ENCODE assay signal across 12 mouse cellular contexts in genomic region chr13:41219056-41219455, GRCm38 (mm10). TPM values are rescaled to one million over a fixed set of nuclear protein-coding genes. Genes with fewer than 3 reads are reported as not detected.
DNase-seq lines count a peak whose midpoint lies in the region; ATAC-seq lines count a peak whose summit lies in the region.
"Had no signal": no experiment of that assay in that cellular context is flagged by ENCODE, and none has a peak within 500 bp of the region (broad histone marks: within the 10 kb centered on the region; RNA-seq: fewer than 3 reads in every experiment).

No protein-coding gene starts in this region.

- peak overlapping the region; percentile 62 for H3K4me2 ChIP-seq in hindbrain, embryonic 16.5 days (ENCODE audit: low read length)
- H3K4me2 ChIP-seq in midbrain, embryonic 12.5 days (replicated peaks): peak overlapping the region; percentile 50

- no peaks in the 10 kb centered on the region for H3K27me3 ChIP-seq in forebrain, embryonic 10.5 days (ENCODE audit: poor library complexity, severe bottlenecking)
- no peaks in the 10 kb centered on the region for H3K27me3 ChIP-seq in hindbrain, embryonic 16.5 days (replicated peaks; ENCODE audit: control insufficient read depth, insufficient read depth, low read length)
- no peaks in the 10 kb centered on the region for H3K27me3 ChIP-seq in midbrain, embryonic 12.5 days

- no peaks in the 10 kb centered on the region for H3K36me3 ChIP-seq in forebrain, embryonic 10.5 days (replicated peaks)
- no peaks in the 10 kb centered on the region for H3K36me3 ChIP-seq in hindbrain, embryonic 16.5 days (ENCODE audit: control insufficient read depth, insufficient read depth, low read length)
- H3K36me3 ChIP-seq in midbrain, embryonic 12.5 days: no peaks in the 10 kb centered on the region
- H3K36me3 ChIP-seq: limb, embryonic 15.5 days had no signal

- peaks cover 27% of the 10 kb centered on the region for H3K4me1 ChIP-seq in forebrain, embryonic 10.5 days
- peaks cover 7% of the 10 kb centered on the region for H3K4me1 ChIP-seq in hindbrain, embryonic 16.5 days (ENCODE audit: control insufficient read depth, insufficient read depth, low read depth, low read length)
- peaks cover 21% of the 10 kb centered on the region for H3K4me1 ChIP-seq in midbrain, embryonic 12.5 days

- ATAC-seq in hindbrain, embryonic 16.5 days: no peak
- ATAC-seq in midbrain, embryonic 12.5 days (ENCODE audit: low FRiP score, low read depth): no peak
- no peak for ATAC-seq in monocyte, adult 5-6 weeks (replicated peaks; ENCODE audit: insufficient number of reproducible peaks, low FRiP score, low TSS enrichment, poor library complexity, severe bottlenecking)

- peak; percentile 50 for DNase-seq in kidney, adult 9 months
- no peak for DNase-seq in kidney, postnatal 4 days
- no peak for DNase-seq in forebrain, embryonic 10.5 days (ENCODE audit: extremely low spot score, low spot score)
- DNase-seq in gastrocnemius, adult 8-10 months (ENCODE audit: low spot score in 2 of 2): no peak
- no peak for DNase-seq in thymus, postnatal 10 days (ENCODE audit: low spot score in 2 of 2)
- DNase-seq: cerebellum, postnatal 36 days had no signal

- peaks cover 34% of the 10 kb centered on the region for H3K9me3 ChIP-seq in forebrain, embryonic 10.5 days
- H3K9me3 ChIP-seq in hindbrain, embryonic 16.5 days (ENCODE audit: control insufficient read depth, low read length): peaks cover 5% of the 10 kb centered on the region
- peaks cover 15% of the 10 kb centered on the region; the same call in 1 of the 2 replicates for H3K9me3 ChIP-seq in midbrain, embryonic 12.5 days

- no peak overlapping the region for H3K9ac ChIP-seq in hindbrain, embryonic 16.5 days (ENCODE audit: low read depth, low read length)
- peak overlapping the region; percentile 77; the same call in 1 of the 2 replicates for H3K9ac ChIP-seq in midbrain, embryonic 12.5 days (replicated peaks)
- H3K9ac ChIP-seq: limb, embryonic 15.5 days had no signal

- WGBS in forebrain, embryonic 10.5 days: 60% methylated on average over 1 of the region's 1 CpGs
- 33% methylated on average over 1 of the region's 1 CpGs for WGBS in hindbrain, embryonic 16.5 days
- 28% methylated on average over 1 of the region's 1 CpGs for WGBS in midbrain, embryonic 12.5 days

- 0 out of 2 replicates have a peak overlapping the region, but pooled peaks have one; percentile 94 for H3K27ac ChIP-seq in forebrain, embryonic 10.5 days
- no peak overlapping the region for H3K27ac ChIP-seq in hindbrain, embryonic 16.5 days (ENCODE audit: low read depth, low read length)
- no peak overlapping the region for H3K27ac ChIP-seq in midbrain, embryonic 12.5 days (replicated peaks)
- H3K27ac ChIP-seq: limb, embryonic 15.5 days had no signal

- H3K4me3 ChIP-seq in forebrain, embryonic 10.5 days: peak overlapping the region; percentile 78
- peak overlapping the region; percentile 81 for H3K4me3 ChIP-seq in hindbrain, embryonic 16.5 days (ENCODE audit: low read length)
- H3K4me3 ChIP-seq in midbrain, embryonic 12.5 days: peak overlapping the region; percentile 75

RNA-seq across cellular contexts. Expression of gene Elovl2, which starts 1.1 kb away (rescaled TPM):
- 46.0 and 50.9 TPM in 2 replicates for polyA plus RNA-seq in forebrain, embryonic 10.5 days (2016; fragmentation: Nextera tagmentation; extraction: Ambion mirVana)
- polyA plus RNA-seq in hindbrain, embryonic 16.5 days (2015; fragmentation: Nextera tagmentation; extraction: Ambion mirVana): 36.4 and 43.1 TPM in 2 replicates
- 43.4 and 44.4 TPM in 2 replicates for polyA plus RNA-seq in midbrain, embryonic 12.5 days (2016; fragmentation: Nextera tagmentation; extraction: Ambion mirVana)
- total RNA-seq in gastrocnemius, adult 8-10 months (2022): under 1 TPM in 2 of 4 experiments, not detected in 2; 0.09 to 0.11 TPM
- not detected in 3 replicates for total RNA-seq in monocyte, adult 5-6 weeks (2017)

RNA-seq across cellular contexts. Expression of gene Smim13, which starts 30.6 kb away (rescaled TPM):
- polyA plus RNA-seq in forebrain, embryonic 10.5 days (2016; fragmentation: Nextera tagmentation; extraction: Ambion mirVana): 9.8 and 9.9 TPM in 2 replicates
- 28.5 and 31.3 TPM in 2 replicates for polyA plus RNA-seq in hindbrain, embryonic 16.5 days (2015; fragmentation: Nextera tagmentation; extraction: Ambion mirVana)
- polyA plus RNA-seq in midbrain, embryonic 12.5 days (2016; fragmentation: Nextera tagmentation; extraction: Ambion mirVana): 16.5 and 17.5 TPM in 2 replicates
- 10 to 100 TPM; 37.3 to 49.1 (median 39.6) TPM for total RNA-seq in gastrocnemius, adult 8-10 months (2022)
- total RNA-seq in monocyte, adult 5-6 weeks (2017): 5.2 to 7.7 TPM (median 5.2 TPM) in 3 replicates

RNA-seq across cellular contexts. Expression of gene Gm17364, which starts 54.7 kb away (rescaled TPM):
- not detected in 2 replicates for polyA plus RNA-seq in forebrain, embryonic 10.5 days (2016; fragmentation: Nextera tagmentation; extraction: Ambion mirVana)
- polyA plus RNA-seq in hindbrain, embryonic 16.5 days (2015; fragmentation: Nextera tagmentation; extraction: Ambion mirVana): not detected in 2 replicates
- polyA plus RNA-seq in midbrain, embryonic 12.5 days (2016; fragmentation: Nextera tagmentation; extraction: Ambion mirVana): not detected in 2 replicates
- not detected for total RNA-seq in gastrocnemius, adult 8-10 months (2022)
- total RNA-seq in monocyte, adult 5-6 weeks (2017): not detected in 3 replicates
- total RNA-seq: layer of hippocampus, adult 18-20 months had no signal
- polyA plus RNA-seq: heart, postnatal 0 days; limb, embryonic 15.5 days had no signal
